Mouse (Mus musculus) bone marrow, adult 2 months (tissue): ENCODE measurements around the gene Tlx3.

Source experiments
- CTCF ChIP-seq: fragments of 200-500 bp; IDR thresholded peaks from 2 replicates; pipeline ENCODE4 v1.5.1; 2011; ENCODE audit warnings: low read length, control low read depth; ENCODE audit not compliant: control insufficient read depth, insufficient read depth
- POLR2A ChIP-seq: fragments of 200-500 bp; IDR thresholded peaks from 2 replicates; pipeline ENCODE4 v1.6.1; 2011; ENCODE audit warnings: low read depth, mild to moderate bottlenecking, control low read depth, low read length, borderline replicate concordance; ENCODE audit not compliant: control insufficient read depth

DNA sequence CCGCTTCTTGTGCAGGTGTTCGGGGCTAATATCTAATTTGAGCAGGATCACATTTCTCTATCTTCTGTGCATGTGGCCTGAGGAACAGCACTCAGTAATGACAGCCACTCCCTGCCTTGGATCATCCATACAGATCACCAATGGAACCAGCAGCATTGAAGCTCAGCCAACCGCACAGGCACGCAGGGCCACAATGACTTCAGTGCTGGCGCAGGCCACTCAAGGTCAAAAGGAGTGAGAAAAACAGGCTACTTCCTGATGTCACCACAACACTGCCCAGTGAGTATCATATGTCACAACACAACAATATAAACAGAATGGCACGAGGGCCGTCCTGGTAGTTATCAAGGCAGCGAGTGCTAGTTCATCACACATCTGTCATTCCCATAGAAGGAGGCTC lies 23.1 kb upstream of the Tlx3 start:
- no peak for TF ChIP-seq POLR2A
- TF ChIP-seq CTCF = no peak
